Mouse (Mus musculus): ENCODE measurements around the gene Wbp1. TPM values are rescaled to one million over a fixed set of nuclear protein-coding genes. Genes with fewer than 3 reads are reported as not detected.
A peak's percentile ranks its signal among the peaks of the same experiment; 100 is the strongest.

Wbp1 gene
- polyA plus RNA-seq, 1 experiment: 79.6 TPM

- H3ac ChIP-seq (ENCODE audit: control insufficient read depth, insufficient read length): no peak within 1 kb of the TSS
- H3K4me3 ChIP-seq: peak within 1 kb of the TSS; percentile 58
- peak within 1 kb of the TSS; percentile 89 for H3K4me2 ChIP-seq (ENCODE audit: low read depth)
- H3K36me3 ChIP-seq (ENCODE audit: control insufficient read depth, insufficient read depth): peaks cover 3% of the 10 kb centered on the region
- no peaks in the 10 kb centered on the region for H3K79me2 ChIP-seq (ENCODE audit: control insufficient read depth, insufficient read depth)
- H3K27me3 ChIP-seq (ENCODE audit: control insufficient read depth, insufficient read depth, insufficient read length): peaks cover 5% of the 10 kb centered on the region
- no peak for TF ChIP-seq MAX (IDR thresholded peaks at IDR 0.05; ENCODE audit: low read depth)
- peak; percentile 79 for TF ChIP-seq POLR2AphosphoS2 (IDR thresholded peaks at IDR 0.05; ENCODE audit: insufficient read length, low read depth)
- no peak for TF ChIP-seq TCF3 (IDR thresholded peaks at IDR 0.05; ENCODE audit: insufficient read length, low read depth)
- no peak for TF ChIP-seq TCF12 (IDR thresholded peaks at IDR 0.05; ENCODE audit: insufficient read depth, poor library complexity, severe bottlenecking)
- TF ChIP-seq REST (IDR thresholded peaks at IDR 0.05; ENCODE audit: insufficient read depth, insufficient read length): no peak
- TF ChIP-seq E2F4 (IDR thresholded peaks at IDR 0.05; ENCODE audit: insufficient read depth): peak; percentile 20
- TF ChIP-seq MYOD1 (IDR thresholded peaks at IDR 0.05; ENCODE audit: control insufficient read depth in 1 of 3, insufficient read length in 2 of 3, low read depth in 2 of 3): no peak
- TF ChIP-seq SRF (IDR thresholded peaks at IDR 0.05; ENCODE audit: control insufficient read depth, insufficient read length, low read depth): no peak
- TF ChIP-seq CEBPB (IDR thresholded peaks at IDR 0.05; ENCODE audit: insufficient read depth, poor library complexity, severe bottlenecking): no peak
- TF ChIP-seq MYOG (IDR thresholded peaks at IDR 0.05; ENCODE audit: control insufficient read depth in 1 of 3, insufficient read depth in 1 of 3, insufficient read length in 2 of 3, low read depth in 2 of 3): no peak
- no peak for TF ChIP-seq USF1 (IDR thresholded peaks at IDR 0.05; ENCODE audit: low read depth)
- TF ChIP-seq POLR2A (IDR thresholded peaks at IDR 0.05; ENCODE audit: insufficient read length, low read depth): peak; percentile 60
Observed at GRCm38 (mm10) chr6:83156259-83156684, 34.9 kb upstream of the Wbp1 start, which contains the start of the genes Wdr54 and 1700003E16Rik. Gene Wdr54 (minus strand): TSS chr6:83156397. Gene 1700003E16Rik (plus strand): TSS chr6:83156404.

- no peaks in the 10 kb centered on the region for H3K79me2 ChIP-seq (ENCODE audit: control insufficient read depth, insufficient read depth)
- H3K4me3 ChIP-seq: peak overlapping the region; percentile 58
- peaks cover 4% of the 10 kb centered on the region for H3K36me3 ChIP-seq (ENCODE audit: control insufficient read depth, insufficient read depth)
- peak overlapping the region; percentile 89 for H3K4me2 ChIP-seq (ENCODE audit: low read depth)
- H3ac ChIP-seq (ENCODE audit: control insufficient read depth, insufficient read length): no peak overlapping the region
- TF ChIP-seq MAX (IDR thresholded peaks at IDR 0.05; ENCODE audit: low read depth) (no peak), TCF3 (IDR thresholded peaks at IDR 0.05; ENCODE audit: insufficient read length, low read depth) (no peak), USF1 (IDR thresholded peaks at IDR 0.05; ENCODE audit: low read depth) (no peak), REST (IDR thresholded peaks at IDR 0.05; ENCODE audit: insufficient read depth, insufficient read length) (no peak), POLR2AphosphoS2 (IDR thresholded peaks at IDR 0.05; ENCODE audit: insufficient read length, low read depth) (no peak), MYOD1 (IDR thresholded peaks at IDR 0.05; ENCODE audit: control insufficient read depth in 1 of 3, insufficient read length in 2 of 3, low read depth in 2 of 3) (no peak), CEBPB (IDR thresholded peaks at IDR 0.05; ENCODE audit: insufficient read depth, poor library complexity, severe bottlenecking) (no peak), SRF (IDR thresholded peaks at IDR 0.05; ENCODE audit: control insufficient read depth, insufficient read length, low read depth) (no peak), TCF12 (IDR thresholded peaks at IDR 0.05; ENCODE audit: insufficient read depth, poor library complexity, severe bottlenecking) (no peak), MYOG (IDR thresholded peaks at IDR 0.05; ENCODE audit: control insufficient read depth in 1 of 3, insufficient read depth in 1 of 3, insufficient read length in 2 of 3, low read depth in 2 of 3) (no peak), E2F4 (IDR thresholded peaks at IDR 0.05; ENCODE audit: insufficient read depth) (no peak), POLR2A (IDR thresholded peaks at IDR 0.05; ENCODE audit: insufficient read length, low read depth) (no peak)
- H3K27me3 ChIP-seq (ENCODE audit: control insufficient read depth, insufficient read depth, insufficient read length): no peaks in the 10 kb centered on the region
Observed at GRCm38 (mm10) chr6:83155552-83156238, 34.3 kb upstream of the Wbp1 start.

- no peak for TF ChIP-seq MYOG (IDR thresholded peaks at IDR 0.05; ENCODE audit: control insufficient read depth in 1 of 3, insufficient read depth in 1 of 3, insufficient read length in 2 of 3, low read depth in 2 of 3)
- peak; percentile 8 for TF ChIP-seq POLR2AphosphoS2 (IDR thresholded peaks at IDR 0.05; ENCODE audit: insufficient read length, low read depth)
- Histone ChIP-seq H3K4me2 (ENCODE audit: low read depth) (no peak overlapping the region), H3K4me3 (no peak overlapping the region), H3ac (ENCODE audit: control insufficient read depth, insufficient read length) (no peak overlapping the region), H3K79me2 (ENCODE audit: control insufficient read depth, insufficient read depth) (no peaks in the 10 kb centered on the region), H3K27me3 (ENCODE audit: control insufficient read depth, insufficient read depth, insufficient read length) (no peaks in the 10 kb centered on the region), H3K36me3 (ENCODE audit: control insufficient read depth, insufficient read depth) (peaks cover 9% of the 10 kb centered on the region)
Observed at GRCm38 (mm10) chr6:83153485-83153884, 32.1 kb upstream of the Wbp1 start.

GRCm38 (mm10) chr6:83153038-83153437 is 31.7 kb upstream of the Wbp1 start:
- H3K4me2 ChIP-seq (ENCODE audit: low read depth): no peak overlapping the region
- H3ac ChIP-seq (ENCODE audit: control insufficient read depth, insufficient read length): no peak overlapping the region
- TF ChIP-seq POLR2AphosphoS2 (IDR thresholded peaks at IDR 0.05; ENCODE audit: insufficient read length, low read depth): peak; percentile 81
- peak; percentile 25 for TF ChIP-seq POLR2A (IDR thresholded peaks at IDR 0.05; ENCODE audit: insufficient read length, low read depth)
- no peak for TF ChIP-seq MAX (IDR thresholded peaks at IDR 0.05; ENCODE audit: low read depth)
- TF ChIP-seq USF1 (IDR thresholded peaks at IDR 0.05; ENCODE audit: low read depth): no peak
- no peaks in the 10 kb centered on the region for H3K79me2 ChIP-seq (ENCODE audit: control insufficient read depth, insufficient read depth)
- no peaks in the 10 kb centered on the region for H3K27me3 ChIP-seq (ENCODE audit: control insufficient read depth, insufficient read depth, insufficient read length)
- peaks cover 9% of the 10 kb centered on the region for H3K36me3 ChIP-seq (ENCODE audit: control insufficient read depth, insufficient read depth)
- no peak overlapping the region for H3K4me3 ChIP-seq

GRCm38 (mm10) chr6:83151721-83152120 is 30.4 kb upstream of the Wbp1 start:
- H3K4me3 ChIP-seq: no peak overlapping the region
- H3ac ChIP-seq (ENCODE audit: control insufficient read depth, insufficient read length): no peak overlapping the region
- no peaks in the 10 kb centered on the region for H3K27me3 ChIP-seq (ENCODE audit: control insufficient read depth, insufficient read depth, insufficient read length)
- H3K79me2 ChIP-seq (ENCODE audit: control insufficient read depth, insufficient read depth): no peaks in the 10 kb centered on the region
- no peak overlapping the region for H3K4me2 ChIP-seq (ENCODE audit: low read depth)
- TF ChIP-seq MYOD1 (IDR thresholded peaks at IDR 0.05; ENCODE audit: control insufficient read depth in 1 of 3, insufficient read length in 2 of 3, low read depth in 2 of 3): no peak
- no peak for TF ChIP-seq POLR2A (IDR thresholded peaks at IDR 0.05; ENCODE audit: insufficient read length, low read depth)
- no peak for TF ChIP-seq TCF3 (IDR thresholded peaks at IDR 0.05; ENCODE audit: insufficient read length, low read depth)
- TF ChIP-seq USF1 (IDR thresholded peaks at IDR 0.05; ENCODE audit: low read depth): no peak
- TF ChIP-seq TCF12 (IDR thresholded peaks at IDR 0.05; ENCODE audit: insufficient read depth, poor library complexity, severe bottlenecking): no peak
- TF ChIP-seq SRF (IDR thresholded peaks at IDR 0.05; ENCODE audit: control insufficient read depth, insufficient read length, low read depth): no peak
- H3K36me3 ChIP-seq (ENCODE audit: control insufficient read depth, insufficient read depth): peaks cover 10% of the 10 kb centered on the region
